ENCODE assay signal across 9 mouse cellular contexts in genomic region chr6:91679095-91679577, GRCm38 (mm10). TPM values are rescaled to one million over a fixed set of nuclear protein-coding genes. Genes with fewer than 3 reads are reported as not detected.
A peak's percentile ranks its signal among the peaks of the same experiment; 100 is the strongest.
DNase-seq lines count a peak whose midpoint lies in the region; ATAC-seq and TF ChIP-seq lines count a peak whose summit lies in the region.
"Had no signal": no experiment of that assay in that cellular context is flagged by ENCODE, and none has a peak within 500 bp of the region (broad histone marks: within the 10 kb centered on the region; RNA-seq: fewer than 3 reads in every experiment).

No protein-coding gene starts in this region.

- 0 out of 2 replicates have a peak overlapping the region, but pooled peaks have one; percentile 8 for H3K4me2 ChIP-seq in hindbrain, embryonic 13.5 days
- no peak overlapping the region for H3K4me2 ChIP-seq in hindbrain, embryonic 14.5 days (replicated peaks)
- peak overlapping the region; percentile 37; the same call in 1 of the 2 replicates for H3K4me2 ChIP-seq in intestine, postnatal 0 days (replicated peaks; ENCODE audit: low read depth)
- H3K4me2 ChIP-seq in stomach, embryonic 14.5 days (replicated peaks; ENCODE audit: low read depth, low read length): no peak overlapping the region
- H3K4me2 ChIP-seq: limb, embryonic 13.5 days had no signal

- H3K27me3 ChIP-seq in hindbrain, embryonic 13.5 days: no peaks in the 10 kb centered on the region
- H3K27me3 ChIP-seq in hindbrain, embryonic 14.5 days (ENCODE audit: control insufficient read depth, insufficient read depth, low read length): no peaks in the 10 kb centered on the region
- no peaks in the 10 kb centered on the region for H3K27me3 ChIP-seq in MEL (ENCODE audit: control insufficient read depth in 1 of 2, insufficient read depth in 2 of 2, low read length in 2 of 2)
- H3K27me3 ChIP-seq in intestine, postnatal 0 days (replicated peaks; ENCODE audit: control insufficient read depth, insufficient read depth, low read length): no peaks in the 10 kb centered on the region
- H3K27me3 ChIP-seq in stomach, embryonic 14.5 days (ENCODE audit: control insufficient read depth, insufficient read depth, low read length): no peaks in the 10 kb centered on the region
- H3K27me3 ChIP-seq: limb, embryonic 13.5 days had no signal

- no peak overlapping the region for H3K4me3 ChIP-seq in hindbrain, embryonic 13.5 days
- no peak overlapping the region for H3K4me3 ChIP-seq in hindbrain, embryonic 14.5 days (replicated peaks; ENCODE audit: low read length)
- H3K4me3 ChIP-seq in MEL (ENCODE audit: control insufficient read depth in 1 of 2, insufficient read depth in 1 of 2, low read depth in 2 of 2, low read length in 2 of 2): peak overlapping the region; percentile 58 to 67
- H3K4me3 ChIP-seq in intestine, postnatal 0 days (ENCODE audit: low read depth, low read length): no peak overlapping the region
- H3K4me3 ChIP-seq in stomach, embryonic 14.5 days (ENCODE audit: low read depth, low read length): no peak overlapping the region
- H3K4me3 ChIP-seq: limb, embryonic 13.5 days had no signal

- H3K36me3 ChIP-seq in hindbrain, embryonic 13.5 days: no peaks in the 10 kb centered on the region
- no peaks in the 10 kb centered on the region for H3K36me3 ChIP-seq in hindbrain, embryonic 14.5 days (replicated peaks; ENCODE audit: control insufficient read depth, insufficient read depth)
- peaks cover 0 to 19% of the 10 kb centered on the region in 2 experiments; a peak in 2 of 4 replicates for H3K36me3 ChIP-seq in MEL (ENCODE audit: control insufficient read depth in 1 of 2, insufficient read depth in 2 of 2, low read length in 2 of 2)
- H3K36me3 ChIP-seq in intestine, postnatal 0 days (ENCODE audit: control insufficient read depth, insufficient read depth): no peaks in the 10 kb centered on the region
- no peaks in the 10 kb centered on the region for H3K36me3 ChIP-seq in stomach, embryonic 14.5 days (ENCODE audit: control insufficient read depth, insufficient read depth, low read length)
- H3K36me3 ChIP-seq: limb, embryonic 13.5 days had no signal

- no peak; a peak in 1 of 4 replicates for TF ChIP-seq EP300 in MEL (IDR thresholded peaks at IDR 0.05; ENCODE audit: low read depth in 1 of 2, low read length in 2 of 2)

- peaks cover 19% of the 10 kb centered on the region for H3K4me1 ChIP-seq in hindbrain, embryonic 13.5 days (replicated peaks)
- H3K4me1 ChIP-seq in hindbrain, embryonic 14.5 days (replicated peaks; ENCODE audit: control insufficient read depth, insufficient read depth, low read length): peaks cover 7% of the 10 kb centered on the region; the same call in 1 of the 2 replicates
- peaks cover 5 to 21% of the 10 kb centered on the region in 2 experiments; a peak in 3 of 4 replicates for H3K4me1 ChIP-seq in MEL (ENCODE audit: control insufficient read depth in 1 of 2, insufficient read depth in 2 of 2, low read length in 2 of 2)
- peaks cover 3% of the 10 kb centered on the region; the same call in 1 of the 2 replicates for H3K4me1 ChIP-seq in intestine, postnatal 0 days (replicated peaks; ENCODE audit: control insufficient read depth, insufficient read depth, low read length)
- peaks cover 7% of the 10 kb centered on the region; the same call in 1 of the 2 replicates for H3K4me1 ChIP-seq in stomach, embryonic 14.5 days (ENCODE audit: control insufficient read depth, insufficient read depth, low read length)

- peaks cover 5% of the 10 kb centered on the region for H3K79me2 ChIP-seq in MEL (ENCODE audit: control insufficient read depth, insufficient read depth, low read length, poor library complexity)

- TF ChIP-seq POLR2A in MEL (IDR thresholded peaks at IDR 0.05; ENCODE audit: control insufficient read depth in 1 of 2, insufficient read depth in 1 of 2, low read depth in 1 of 2, low read length in 2 of 2, poor library complexity in 1 of 2): peak; percentile 93 to 97

- TF ChIP-seq RAD21 in MEL (IDR thresholded peaks at IDR 0.05; ENCODE audit: low read depth, low read length): no peak

- 0 out of 2 replicates have a peak overlapping the region, but pooled peaks have one; percentile 30 for H3K27ac ChIP-seq in hindbrain, embryonic 13.5 days
- no peak overlapping the region; the same call in 1 of the 2 replicates for H3K27ac ChIP-seq in hindbrain, embryonic 14.5 days
- peak overlapping the region; percentile 81 for H3K27ac ChIP-seq in MEL (ENCODE audit: control insufficient read depth, low read depth, low read length)
- peak overlapping the region; percentile 28; the same call in 1 of the 2 replicates for H3K27ac ChIP-seq in intestine, postnatal 0 days (ENCODE audit: low read depth, low read length)
- 0 out of 2 replicates have a peak overlapping the region, but pooled peaks have one; percentile 15 for H3K27ac ChIP-seq in stomach, embryonic 14.5 days (ENCODE audit: low read length)
- H3K27ac ChIP-seq: limb, embryonic 13.5 days had no signal

- WGBS in hindbrain, embryonic 13.5 days: 75% methylated on average over 10 of the region's 10 CpGs
- 64% methylated on average over 10 of the region's 10 CpGs for WGBS in hindbrain, embryonic 14.5 days
- 60% methylated on average over 10 of the region's 10 CpGs for WGBS in intestine, postnatal 0 days
- WGBS in stomach, embryonic 14.5 days: 63% methylated on average over 10 of the region's 10 CpGs

- intact Hi-C loops in gastrocnemius, postnatal 14 days (cut with DNase I; ENCODE audit: low total_unique reads): no loop called here

- TF ChIP-seq CTCF in MEL (IDR thresholded peaks at IDR 0.05 in 2 of 3, conservative IDR thresholded peaks at IDR 0.05 in 1 of 3; ENCODE audit: control insufficient read depth in 1 of 3, insufficient read depth in 1 of 3, low read depth in 2 of 3, low read length in 3 of 3, poor library complexity in 1 of 3, severe bottlenecking in 1 of 3): no peak
- TF ChIP-seq CTCF in intestine, postnatal 0 days (IDR thresholded peaks at IDR 0.05; ENCODE audit: low read depth): no peak

- ATAC-seq in hindbrain, embryonic 13.5 days (ENCODE audit: low FRiP score): no peak
- ATAC-seq in hindbrain, embryonic 14.5 days (ENCODE audit: low FRiP score): no peak
- ATAC-seq in intestine, postnatal 0 days: no peak
- ATAC-seq in stomach, embryonic 14.5 days (ENCODE audit: insufficient number of reproducible peaks, insufficient read depth, low FRiP score, low read depth): no peak

- no peaks in the 10 kb centered on the region for H3K9me3 ChIP-seq in hindbrain, embryonic 13.5 days
- H3K9me3 ChIP-seq in hindbrain, embryonic 14.5 days (ENCODE audit: control insufficient read depth, low read length): no peaks in the 10 kb centered on the region
- no peaks in the 10 kb centered on the region for H3K9me3 ChIP-seq in MEL (replicated peaks; ENCODE audit: insufficient read depth, low read length)
- H3K9me3 ChIP-seq in intestine, postnatal 0 days (ENCODE audit: control insufficient read depth): no peaks in the 10 kb centered on the region
- no peaks in the 10 kb centered on the region for H3K9me3 ChIP-seq in stomach, embryonic 14.5 days (ENCODE audit: control insufficient read depth, low read depth, low read length)
- H3K9me3 ChIP-seq: limb, embryonic 13.5 days had no signal

- DNase-seq in hindbrain, embryonic 14.5 days (ENCODE audit: low spot score): no peak
- peak; percentile 94 for DNase-seq in MEL (ENCODE audit: low read depth, low spot score)
- peak; percentile 50 for DNase-seq in gastrocnemius, postnatal 14 days
- DNase-seq in lung, postnatal 36 days: peak; percentile 85
- DNase-seq in urinary bladder, postnatal 25 days (ENCODE audit: low spot score): no peak

- H3K9ac ChIP-seq in hindbrain, embryonic 13.5 days: peak overlapping the region; percentile 35
- H3K9ac ChIP-seq in hindbrain, embryonic 14.5 days: no peak overlapping the region
- H3K9ac ChIP-seq in MEL (ENCODE audit: control insufficient read depth, low read depth, low read length, poor library complexity, severe bottlenecking): peak overlapping the region; percentile 85
- H3K9ac ChIP-seq in intestine, postnatal 0 days (ENCODE audit: low read depth, low read length): no peak overlapping the region
- no peak overlapping the region for H3K9ac ChIP-seq in stomach, embryonic 14.5 days (replicated peaks; ENCODE audit: low read depth, low read length)
- H3K9ac ChIP-seq: limb, embryonic 13.5 days had no signal

TF ChIP-seq in MEL, 35 proteins besides CTCF, POLR2A, EP300 and RAD21 (continues in another document):
- TF ChIP-seq USF1 (IDR thresholded peaks at IDR 0.05; ENCODE audit: low read depth, low read length) (0 out of 2 replicates have a peak, but pooled peaks have one; percentile 25), MAFK (IDR thresholded peaks at IDR 0.05; ENCODE audit: borderline replicate concordance, low read depth, low read length) (no peak), ZNF384 (IDR thresholded peaks at IDR 0.05; ENCODE audit: low read depth, low read length) (no peak), MYB (IDR thresholded peaks at IDR 0.05; ENCODE audit: low read depth, low read length) (no peak), BHLHE40 (IDR thresholded peaks at IDR 0.05; ENCODE audit: borderline replicate concordance, low read depth, low read length) (no peak), MAX (IDR thresholded peaks at IDR 0.05; ENCODE audit: low read length) (peak; percentile 87), TAL1 (IDR thresholded peaks at IDR 0.05; ENCODE audit: low read length) (no peak), JUND (IDR thresholded peaks at IDR 0.05; ENCODE audit: low read depth, low read length) (no peak), TCF12 (IDR thresholded peaks at IDR 0.05; ENCODE audit: low read depth, low read length) (peak; percentile 64), POLR2AphosphoS5 (IDR thresholded peaks at IDR 0.05; ENCODE audit: borderline replicate concordance, low read depth, low read length) (no peak), ZC3H11A (IDR thresholded peaks at IDR 0.05; ENCODE audit: low read depth, low read length) (no peak), E2F4 (IDR thresholded peaks at IDR 0.05; ENCODE audit: borderline replicate concordance, low read depth, low read length) (no peak), MAZ (IDR thresholded peaks at IDR 0.05; ENCODE audit: low read depth, low read length) (peak; percentile 35; the same call in 1 of the 2 replicates), ZMIZ1 (IDR thresholded peaks at IDR 0.05; ENCODE audit: low read depth, low read length) (peak; percentile 94), KAT2A (conservative IDR thresholded peaks at IDR 0.05; ENCODE audit: low read depth, low read length) (no peak)

RNA-seq across cellular contexts. Expression of gene Slc6a6, which starts 4.7 kb away (rescaled TPM):
- polyA plus RNA-seq in hindbrain, embryonic 13.5 days (2015; fragmentation: Nextera tagmentation; extraction: Ambion mirVana): 91.0 and 98.3 TPM in 2 replicates
- 91.6 and 98.5 TPM in 2 replicates for polyA plus RNA-seq in hindbrain, embryonic 14.5 days (2014; fragmentation: Nextera tagmentation; extraction: Ambion mirVana)
- total RNA-seq in MEL (2012; rRNA removed): 54.6 and 57.2 TPM in 2 replicates
- 10 to 100 TPM in 1 of 2 experiments, not detected in 1; 90.0 TPM for polyA plus RNA-seq in MEL (2012; ENCODE audit: insufficient read depth in 1 of 2, insufficient read length in 2 of 2, low read depth in 1 of 2, low replicate concordance in 2 of 2, missing spikeins in 1 of 2)
- 10 to 100 TPM; 33.5 to 39.8 TPM for total RNA-seq in gastrocnemius, postnatal 14 days (2021)
- 109 and 127 TPM in 2 replicates for polyA plus RNA-seq in intestine, postnatal 0 days (2015; fragmentation: Nextera tagmentation; extraction: Ambion mirVana)
- polyA plus RNA-seq in stomach, embryonic 14.5 days (2014; fragmentation: Nextera tagmentation; extraction: Ambion mirVana): 60.3 and 65.1 TPM in 2 replicates

Comparison
In these comparisons a context has a peak if more than half of its experiments do, and no peak if none do; other contexts are left out.
1. H3K4me2 ChIP-seq: peak in hindbrain, embryonic 13.5 days (single experiment) and intestine, postnatal 0 days (single experiment); none in hindbrain, embryonic 14.5 days (single experiment) and stomach, embryonic 14.5 days (single experiment).
2. H3K9ac ChIP-seq: peak in hindbrain, embryonic 13.5 days (single experiment) and MEL (single experiment); none in hindbrain, embryonic 14.5 days (single experiment), intestine, postnatal 0 days (single experiment) and stomach, embryonic 14.5 days (single experiment).
3. H3K4me3 ChIP-seq: peak in MEL (2 of 2); none in hindbrain, embryonic 13.5 days (single experiment), hindbrain, embryonic 14.5 days (single experiment), intestine, postnatal 0 days (single experiment) and stomach, embryonic 14.5 days (single experiment).
4. DNase-seq: peak in MEL (single experiment), gastrocnemius, postnatal 14 days (single experiment) and lung, postnatal 36 days (single experiment); none in hindbrain, embryonic 14.5 days (single experiment) and urinary bladder, postnatal 25 days (single experiment).